In genomic region chr13:23685966-23686365, GRCm38 (mm10) we compare ENCODE assay signal across 8 mouse cellular contexts. TPM values are rescaled to one million over a fixed set of nuclear protein-coding genes. Genes with fewer than 3 reads are reported as not detected.
A peak's percentile ranks its signal among the peaks of the same experiment; 100 is the strongest.
DNase-seq lines count a peak whose midpoint lies in the region; ATAC-seq and TF ChIP-seq lines count a peak whose summit lies in the region.

No protein-coding gene starts in this region.

- H3K27me3 ChIP-seq in lung, embryonic 14.5 days (ENCODE audit: insufficient read depth, low read length) = no peaks in the 10 kb centered on the region
- H3K27me3 ChIP-seq in embryonic facial prominence, embryonic 13.5 days = no peaks in the 10 kb centered on the region
- H3K27me3 ChIP-seq in limb, embryonic 10.5 days (ENCODE audit: low read depth, poor library complexity, severe bottlenecking) = no peaks in the 10 kb centered on the region

- peak overlapping the region; percentile 44 for H3K4me3 ChIP-seq in lung, embryonic 14.5 days (ENCODE audit: low read depth, low read length)
- H3K4me3 ChIP-seq in embryonic facial prominence, embryonic 13.5 days = peak overlapping the region; percentile 50
- H3K4me3 ChIP-seq in limb, embryonic 10.5 days = peak overlapping the region; percentile 52
- 0 out of 2 replicates have a peak overlapping the region, but pooled peaks have one; percentile 17 for H3K4me3 ChIP-seq in olfactory bulb, adult 2 months (ENCODE audit: insufficient read depth, low read depth, low read length)

- no peak for TF ChIP-seq POLR2A in olfactory bulb, adult 2 months (IDR thresholded peaks at IDR 0.05; ENCODE audit: insufficient read depth, low read depth, low read length)

- peak overlapping the region; percentile 64 for H3K9ac ChIP-seq in lung, embryonic 14.5 days
- peak overlapping the region; percentile 75 for H3K9ac ChIP-seq in embryonic facial prominence, embryonic 13.5 days

- peak overlapping the region; percentile 79 for H3K4me2 ChIP-seq in lung, embryonic 14.5 days
- H3K4me2 ChIP-seq in embryonic facial prominence, embryonic 13.5 days = peak overlapping the region; percentile 69

- DNase-seq in lung, embryonic 14.5 days = peak; percentile 66
- no peak for DNase-seq in lung, postnatal 14 days
- DNase-seq in limb, embryonic 10.5 days (ENCODE audit: low spot score) = no peak
- no peak for DNase-seq in cerebellum, adult 9-11 months
- no peak for DNase-seq in gastrocnemius, postnatal 36 days
- DNase-seq in spleen, postnatal 10 days (ENCODE audit: low spot score in 2 of 2) = no peak

- TF ChIP-seq CTCF in lung, embryonic 14.5 days (IDR thresholded peaks at IDR 0.05; ENCODE audit: low read depth) = no peak
- no peak for TF ChIP-seq CTCF in olfactory bulb, adult 2 months (IDR thresholded peaks at IDR 0.05; ENCODE audit: insufficient read depth, low read depth, low read length)

- peak overlapping the region; percentile 100 for H3K27ac ChIP-seq in lung, embryonic 14.5 days (ENCODE audit: low read depth)
- H3K27ac ChIP-seq in embryonic facial prominence, embryonic 13.5 days = peak overlapping the region; percentile 98
- peak overlapping the region; percentile 91 for H3K27ac ChIP-seq in limb, embryonic 10.5 days
- H3K27ac ChIP-seq in olfactory bulb, adult 2 months (ENCODE audit: insufficient read depth, low read depth, low read length) = 0 out of 2 replicates have a peak overlapping the region, but pooled peaks have one; percentile 44

- intact Hi-C loops in gastrocnemius, postnatal 36 days (cut with DNase I) = loop anchor here (10.0 kb wide), 2 partner anchors 261 to 1951 kb away; partner anchors contain the start of genes Abt1 and Hist1h4j

- ATAC-seq in lung, embryonic 14.5 days (ENCODE audit: insufficient read depth) = no peak
- ATAC-seq in embryonic facial prominence, embryonic 13.5 days (ENCODE audit: insufficient number of reproducible peaks, insufficient read depth, low FRiP score, low TSS enrichment, low read depth) = no peak

- H3K9me3 ChIP-seq in lung, embryonic 14.5 days (ENCODE audit: low read depth, low read length) = no peaks in the 10 kb centered on the region
- no peaks in the 10 kb centered on the region for H3K9me3 ChIP-seq in embryonic facial prominence, embryonic 13.5 days
- H3K9me3 ChIP-seq in limb, embryonic 10.5 days (replicated peaks) = no peaks in the 10 kb centered on the region

- peaks cover 9% of the 10 kb centered on the region; the same call in 1 of the 2 replicates for H3K4me1 ChIP-seq in lung, embryonic 14.5 days (ENCODE audit: insufficient read depth)
- H3K4me1 ChIP-seq in embryonic facial prominence, embryonic 13.5 days = peaks cover 16% of the 10 kb centered on the region
- H3K4me1 ChIP-seq in limb, embryonic 10.5 days = peaks cover 20% of the 10 kb centered on the region
- H3K4me1 ChIP-seq in olfactory bulb, adult 2 months (ENCODE audit: control insufficient read depth, insufficient read depth, low read length) = no peaks in the 10 kb centered on the region

- WGBS in lung, embryonic 14.5 days = 17% methylated on average over 4 of the region's 4 CpGs
- WGBS in embryonic facial prominence, embryonic 13.5 days = 47% methylated on average over 4 of the region's 4 CpGs
- 74% methylated on average over 4 of the region's 4 CpGs for WGBS in limb, embryonic 10.5 days
- 11% methylated on average over 4 of the region's 4 CpGs for WGBS in olfactory bulb, adult 2 months

- 0 out of 2 replicates have a peak, but pooled peaks cover 2% of the 10 kb centered on the region for H3K36me3 ChIP-seq in lung, embryonic 14.5 days (ENCODE audit: insufficient read depth)
- H3K36me3 ChIP-seq in embryonic facial prominence, embryonic 13.5 days = no peaks in the 10 kb centered on the region
- no peaks in the 10 kb centered on the region for H3K36me3 ChIP-seq in limb, embryonic 10.5 days

RNA-seq across cellular contexts. Expression of gene Hist1h2bc, which starts 2.0 kb away (rescaled TPM):
- 52.9 and 55.1 TPM in 2 replicates for polyA plus RNA-seq in lung, embryonic 14.5 days (2014; fragmentation: Nextera tagmentation; extraction: Ambion mirVana)
- 37.5 and 39.3 TPM in 2 replicates for polyA plus RNA-seq in embryonic facial prominence, embryonic 13.5 days (2015; fragmentation: Nextera tagmentation; extraction: Ambion mirVana)
- polyA plus RNA-seq in limb, embryonic 10.5 days (2016; fragmentation: Nextera tagmentation; extraction: Ambion mirVana) = 16.9 and 17.0 TPM in 2 replicates
- not detected in 2 replicates for polyA plus RNA-seq in olfactory bulb, adult 2 months (2012; ENCODE audit: insufficient read depth, insufficient read length, low replicate concordance, missing spikeins)
- total RNA-seq in gastrocnemius, postnatal 36 days (2021) = 10 to 100 TPM; 65.6 to 72.3 TPM

RNA-seq across cellular contexts. Expression of gene Hist1h2ac, which starts 2.2 kb away (rescaled TPM):
- 1.5 and 2.1 TPM in 2 replicates for polyA plus RNA-seq in lung, embryonic 14.5 days (2014; fragmentation: Nextera tagmentation; extraction: Ambion mirVana)
- polyA plus RNA-seq in embryonic facial prominence, embryonic 13.5 days (2015; fragmentation: Nextera tagmentation; extraction: Ambion mirVana) = 1.2 and 1.4 TPM in 2 replicates
- polyA plus RNA-seq in limb, embryonic 10.5 days (2016; fragmentation: Nextera tagmentation; extraction: Ambion mirVana) = 0.60 and 0.98 TPM in 2 replicates
- polyA plus RNA-seq in olfactory bulb, adult 2 months (2012; ENCODE audit: insufficient read depth, insufficient read length, low replicate concordance, missing spikeins) = not detected in 2 replicates
- total RNA-seq in gastrocnemius, postnatal 36 days (2021) = 1 to 10 TPM; 1.3 to 1.4 TPM

RNA-seq across cellular contexts. Expression of gene Hist1h1t, which starts 9.6 kb away (rescaled TPM):
- not detected in 2 replicates for polyA plus RNA-seq in lung, embryonic 14.5 days (2014; fragmentation: Nextera tagmentation; extraction: Ambion mirVana)
- polyA plus RNA-seq in embryonic facial prominence, embryonic 13.5 days (2015; fragmentation: Nextera tagmentation; extraction: Ambion mirVana) = not detected in 2 replicates
- polyA plus RNA-seq in limb, embryonic 10.5 days (2016; fragmentation: Nextera tagmentation; extraction: Ambion mirVana) = 0.26 TPM in 1 of 2 replicates, not detected in the other
- not detected in 2 replicates for polyA plus RNA-seq in olfactory bulb, adult 2 months (2012; ENCODE audit: insufficient read depth, insufficient read length, low replicate concordance, missing spikeins)
- total RNA-seq in gastrocnemius, postnatal 36 days (2021) = not detected

RNA-seq across cellular contexts. Expression of gene Hist1h4c, which starts 12.3 kb away (rescaled TPM):
- polyA plus RNA-seq in lung, embryonic 14.5 days (2014; fragmentation: Nextera tagmentation; extraction: Ambion mirVana) = 11.2 and 11.4 TPM in 2 replicates
- 6.3 and 9.0 TPM in 2 replicates for polyA plus RNA-seq in embryonic facial prominence, embryonic 13.5 days (2015; fragmentation: Nextera tagmentation; extraction: Ambion mirVana)
- 6.4 and 6.5 TPM in 2 replicates for polyA plus RNA-seq in limb, embryonic 10.5 days (2016; fragmentation: Nextera tagmentation; extraction: Ambion mirVana)
- not detected in 2 replicates for polyA plus RNA-seq in olfactory bulb, adult 2 months (2012; ENCODE audit: insufficient read depth, insufficient read length, low replicate concordance, missing spikeins)
- 10 to 100 TPM; 62.8 to 75.7 TPM for total RNA-seq in gastrocnemius, postnatal 36 days (2021)

RNA-seq across cellular contexts. Expression of gene Hfe, which starts 24.7 kb away (rescaled TPM):
- 8.4 and 12.1 TPM in 2 replicates for polyA plus RNA-seq in lung, embryonic 14.5 days (2014; fragmentation: Nextera tagmentation; extraction: Ambion mirVana)
- polyA plus RNA-seq in embryonic facial prominence, embryonic 13.5 days (2015; fragmentation: Nextera tagmentation; extraction: Ambion mirVana) = 5.1 and 6.5 TPM in 2 replicates
- 1.6 and 2.0 TPM in 2 replicates for polyA plus RNA-seq in limb, embryonic 10.5 days (2016; fragmentation: Nextera tagmentation; extraction: Ambion mirVana)
- polyA plus RNA-seq in olfactory bulb, adult 2 months (2012; ENCODE audit: insufficient read depth, insufficient read length, low replicate concordance, missing spikeins) = not detected in 2 replicates
- total RNA-seq in gastrocnemius, postnatal 36 days (2021) = 10 to 100 TPM; 17.6 to 27.0 TPM

Comparison
In these comparisons a context has a peak if more than half of its experiments do, and no peak if none do; other contexts are left out.
1. H3K27ac ChIP-seq: peak in every context shown above with its lines; median percentile 100 in lung, embryonic 14.5 days; 98 in embryonic facial prominence, embryonic 13.5 days; 91 in limb, embryonic 10.5 days; 44 in olfactory bulb, adult 2 months.
2. RNA of gene Hist1h2bc, which starts 2.0 kb away (polyA plus RNA-seq): 52.9 to 55.1 TPM in lung, embryonic 14.5 days, 37.5 to 39.3 TPM in embryonic facial prominence, embryonic 13.5 days and 16.9 to 17.0 TPM in limb, embryonic 10.5 days; not detected in olfactory bulb, adult 2 months; every median in the first group is over 10 times any median in the second.
3. Peak in every context shown above with its lines, with median percentiles within 50 percentile points of each other: H3K4me3 ChIP-seq.